ENCODE assay signal across 8 mouse cellular contexts in the genomic region with DNA sequence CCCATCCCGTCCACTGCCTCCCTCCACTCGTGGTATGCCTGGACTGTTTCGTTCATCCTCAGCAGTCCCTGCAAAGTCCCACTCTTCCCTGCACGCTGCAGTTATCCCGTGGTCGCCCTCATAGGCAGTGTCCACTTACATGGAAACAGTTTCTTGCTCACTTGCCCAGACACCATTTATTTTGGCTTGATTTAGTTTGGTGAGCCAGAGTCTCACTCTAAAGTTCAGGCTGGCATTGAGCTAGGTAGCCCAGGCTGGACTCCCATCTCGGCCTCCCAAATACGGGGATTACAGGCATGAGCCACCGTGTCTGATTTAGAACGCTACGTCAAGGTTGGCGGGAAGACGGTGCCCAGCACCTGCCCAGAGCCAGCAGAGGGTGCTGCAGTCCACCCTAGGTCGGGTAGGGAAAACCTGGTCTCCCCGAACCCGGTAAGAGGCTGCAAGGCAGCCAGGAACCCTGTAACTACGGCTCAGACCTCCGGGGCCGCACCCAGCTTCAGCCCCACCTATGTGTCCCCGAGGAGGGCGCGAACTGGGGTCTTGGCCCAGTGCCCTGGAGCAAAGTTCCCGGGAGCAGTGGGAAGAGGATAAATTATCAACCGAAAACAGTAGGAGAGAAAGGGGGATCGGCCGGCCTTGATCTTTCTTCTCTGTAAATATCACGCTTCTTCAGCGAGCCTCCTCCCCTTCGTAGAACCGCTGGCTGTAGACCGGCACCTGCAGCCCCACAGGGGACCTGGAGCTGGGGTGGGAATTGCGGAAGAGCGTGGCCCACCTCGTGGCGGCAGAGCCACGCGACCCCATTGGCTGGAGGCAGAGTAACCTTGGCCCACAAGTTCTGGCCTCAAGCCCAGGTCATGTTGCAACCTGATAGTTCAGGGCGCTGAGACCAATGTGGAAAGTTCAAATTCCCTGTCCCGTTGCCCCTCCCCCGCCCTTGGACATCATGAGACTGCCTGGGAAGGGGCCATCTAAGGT. TPM values are rescaled to one million over a fixed set of nuclear protein-coding genes. Genes with fewer than 3 reads are reported as not detected.
A peak's percentile ranks its signal among the peaks of the same experiment; 100 is the strongest.
DNase-seq lines count a peak whose midpoint lies in the region; ATAC-seq and TF ChIP-seq lines count a peak whose summit lies in the region.

No protein-coding gene starts in this region.

- peak overlapping the region; percentile 44; the same call in 1 of the 2 replicates for H3K4me3 ChIP-seq in forebrain, postnatal 0 days (ENCODE audit: low read depth, low read length)
- peak overlapping the region; percentile 60 for H3K4me3 ChIP-seq in hindbrain, embryonic 10.5 days

- H3K27ac ChIP-seq in forebrain, postnatal 0 days (ENCODE audit: low read depth, low read length): no peak overlapping the region
- 0 out of 2 replicates have a peak overlapping the region, but pooled peaks have one; percentile 76 for H3K27ac ChIP-seq in hindbrain, embryonic 10.5 days

- H3K4me2 ChIP-seq in forebrain, postnatal 0 days (ENCODE audit: low read depth): no peak overlapping the region

- H3K4me1 ChIP-seq in forebrain, postnatal 0 days (ENCODE audit: insufficient read depth): no peaks in the 10 kb centered on the region
- peaks cover 24% of the 10 kb centered on the region for H3K4me1 ChIP-seq in hindbrain, embryonic 10.5 days (replicated peaks)

- no peaks in the 10 kb centered on the region for H3K9me3 ChIP-seq in forebrain, postnatal 0 days (ENCODE audit: low read length)
- H3K9me3 ChIP-seq in hindbrain, embryonic 10.5 days: no peaks in the 10 kb centered on the region

- peaks cover 37% of the 10 kb centered on the region for H3K27me3 ChIP-seq in forebrain, postnatal 0 days (ENCODE audit: insufficient read depth, low read length)
- peaks cover 67% of the 10 kb centered on the region for H3K27me3 ChIP-seq in hindbrain, embryonic 10.5 days (ENCODE audit: insufficient read depth, poor library complexity, severe bottlenecking)

- H3K36me3 ChIP-seq in forebrain, postnatal 0 days (ENCODE audit: insufficient read depth): no peaks in the 10 kb centered on the region
- H3K36me3 ChIP-seq in hindbrain, embryonic 10.5 days: no peaks in the 10 kb centered on the region

- intact Hi-C loops in left cerebral cortex, postnatal 25 days (cut with DNase I): no loop called here

- no peak overlapping the region for H3K9ac ChIP-seq in forebrain, postnatal 0 days

- WGBS in forebrain, postnatal 0 days: 14% methylated on average over 39 of the region's 40 CpGs
- 9% methylated on average over 40 of the region's 40 CpGs for WGBS in hindbrain, embryonic 10.5 days

- peak; percentile 48 for DNase-seq in NIH3T3 (ENCODE audit: low read depth)
- DNase-seq in cerebellum, adult 18-20 months: peak; percentile 59 to 62
- DNase-seq in forebrain, postnatal 0 days: peak; percentile 32
- peak; percentile 64 for DNase-seq in hindbrain, embryonic 10.5 days (ENCODE audit: low spot score)
- DNase-seq in left cerebral cortex, postnatal 25 days (ENCODE audit: low spot score in 2 of 2): peak; percentile 8 to 25
- DNase-seq in right cerebral cortex, postnatal 10 days (ENCODE audit: low spot score in 2 of 2): peak; percentile 34 to 44
- no peak for DNase-seq in layer of hippocampus, adult 18-20 months (ENCODE audit: low spot score in 2 of 2)

- ATAC-seq in forebrain, postnatal 0 days: peak; percentile 47; the same call in 1 of the 2 replicates
- peak; percentile 56 for ATAC-seq in megakaryocyte progenitor cell, adult 5-6 weeks (replicated peaks; ENCODE audit: poor library complexity)

- TF ChIP-seq CTCF in forebrain, postnatal 0 days (IDR thresholded peaks at IDR 0.05; ENCODE audit: low read depth): peak; percentile 58

RNA-seq across cellular contexts. Expression of gene Mlxipl, which starts 18.1 kb away (rescaled TPM):
- total RNA-seq in forebrain, postnatal 0 days (2014; rRNA removed): 0.76 and 0.77 TPM in 2 replicates
- 0.28 and 1.0 TPM in 2 replicates for polyA plus RNA-seq in forebrain, postnatal 0 days (2015; fragmentation: Nextera tagmentation; extraction: Ambion mirVana)
- polyA plus RNA-seq in hindbrain, embryonic 10.5 days (2016; fragmentation: Nextera tagmentation; extraction: Ambion mirVana): 1.7 and 2.8 TPM in 2 replicates
- total RNA-seq in left cerebral cortex, postnatal 25 days (2021): 1 to 10 TPM; 4.6 to 5.7 TPM
- total RNA-seq in megakaryocyte progenitor cell, adult 5-6 weeks (2015): 0.07 and 0.27 TPM in 2 replicates
- not detected in 2 replicates for total RNA-seq in megakaryocyte progenitor cell, adult 5-6 weeks (2017)
- 1 to 10 TPM; 4.7 to 4.9 TPM for total RNA-seq in layer of hippocampus, adult 18-20 months (2021)

RNA-seq across cellular contexts. Expression of gene Vps37d, which starts 29.7 kb away (rescaled TPM):
- total RNA-seq in forebrain, postnatal 0 days (2014; rRNA removed): 71.1 and 74.8 TPM in 2 replicates
- 31.1 and 34.2 TPM in 2 replicates for polyA plus RNA-seq in forebrain, postnatal 0 days (2015; fragmentation: Nextera tagmentation; extraction: Ambion mirVana)
- 8.6 and 19.2 TPM in 2 replicates for polyA plus RNA-seq in hindbrain, embryonic 10.5 days (2016; fragmentation: Nextera tagmentation; extraction: Ambion mirVana)
- total RNA-seq in left cerebral cortex, postnatal 25 days (2021): 10 to 100 TPM; 25.3 to 28.7 TPM
- not detected in 2 replicates for total RNA-seq in megakaryocyte progenitor cell, adult 5-6 weeks (2015)
- total RNA-seq in megakaryocyte progenitor cell, adult 5-6 weeks (2017): not detected in 2 replicates
- total RNA-seq in layer of hippocampus, adult 18-20 months (2021): 10 to 100 TPM; 33.3 to 35.3 TPM

RNA-seq across cellular contexts. Expression of gene Tbl2, which starts 41.6 kb away (rescaled TPM):
- total RNA-seq in forebrain, postnatal 0 days (2014; rRNA removed): 13.5 and 35.2 TPM in 2 replicates
- 9.2 and 12.0 TPM in 2 replicates for polyA plus RNA-seq in forebrain, postnatal 0 days (2015; fragmentation: Nextera tagmentation; extraction: Ambion mirVana)
- 20.0 and 23.7 TPM in 2 replicates for polyA plus RNA-seq in hindbrain, embryonic 10.5 days (2016; fragmentation: Nextera tagmentation; extraction: Ambion mirVana)
- total RNA-seq in left cerebral cortex, postnatal 25 days (2021): 10 to 100 TPM; 30.1 to 30.7 TPM
- 10.9 and 11.0 TPM in 2 replicates for total RNA-seq in megakaryocyte progenitor cell, adult 5-6 weeks (2015)
- total RNA-seq in megakaryocyte progenitor cell, adult 5-6 weeks (2017): 14.9 and 18.7 TPM in 2 replicates
- 10 to 100 TPM; 30.4 to 31.5 TPM for total RNA-seq in layer of hippocampus, adult 18-20 months (2021)

RNA-seq across cellular contexts. Expression of gene Bud23, which starts 43.1 kb away (rescaled TPM):
- total RNA-seq in forebrain, postnatal 0 days (2014; rRNA removed): 72.1 and 92.3 TPM in 2 replicates
- polyA plus RNA-seq in forebrain, postnatal 0 days (2015; fragmentation: Nextera tagmentation; extraction: Ambion mirVana): 68.0 and 69.6 TPM in 2 replicates
- polyA plus RNA-seq in hindbrain, embryonic 10.5 days (2016; fragmentation: Nextera tagmentation; extraction: Ambion mirVana): 155 and 160 TPM in 2 replicates
- 10 to 100 TPM; 49.7 to 51.0 TPM for total RNA-seq in left cerebral cortex, postnatal 25 days (2021)
- 60.7 and 61.7 TPM in 2 replicates for total RNA-seq in megakaryocyte progenitor cell, adult 5-6 weeks (2015)
- total RNA-seq in megakaryocyte progenitor cell, adult 5-6 weeks (2017): 55.7 and 78.6 TPM in 2 replicates
- 10 to 100 TPM; 49.0 to 57.9 TPM for total RNA-seq in layer of hippocampus, adult 18-20 months (2021)

RNA-seq across cellular contexts. Expression of gene Dnajc30, which starts 43.8 kb away (rescaled TPM):
- 11.8 and 14.6 TPM in 2 replicates for total RNA-seq in forebrain, postnatal 0 days (2014; rRNA removed)
- 50.1 and 52.3 TPM in 2 replicates for polyA plus RNA-seq in forebrain, postnatal 0 days (2015; fragmentation: Nextera tagmentation; extraction: Ambion mirVana)
- polyA plus RNA-seq in hindbrain, embryonic 10.5 days (2016; fragmentation: Nextera tagmentation; extraction: Ambion mirVana): 24.5 and 30.4 TPM in 2 replicates
- total RNA-seq in left cerebral cortex, postnatal 25 days (2021): 10 to 100 TPM; 38.3 to 42.4 TPM
- total RNA-seq in megakaryocyte progenitor cell, adult 5-6 weeks (2015): 18.0 and 18.6 TPM in 2 replicates
- 7.4 and 8.9 TPM in 2 replicates for total RNA-seq in megakaryocyte progenitor cell, adult 5-6 weeks (2017)
- total RNA-seq in layer of hippocampus, adult 18-20 months (2021): 10 to 100 TPM; 40.1 to 43.4 TPM

Comparison
In these comparisons a context has a peak if more than half of its experiments do, and no peak if none do; other contexts are left out.
1. DNase-seq: peak in NIH3T3 (single experiment), cerebellum, adult 18-20 months (2 of 2), forebrain, postnatal 0 days (single experiment), hindbrain, embryonic 10.5 days (single experiment), left cerebral cortex, postnatal 25 days (2 of 2) and right cerebral cortex, postnatal 10 days (2 of 2); none in layer of hippocampus, adult 18-20 months (0 of 2).
2. RNA of gene Vps37d, which starts 29.7 kb away (total RNA-seq): 71.1 to 74.8 TPM in forebrain, postnatal 0 days, 33.3 to 35.3 TPM in layer of hippocampus, adult 18-20 months and 25.3 to 28.7 TPM in left cerebral cortex, postnatal 25 days; not detected in megakaryocyte progenitor cell, adult 5-6 weeks; every median in the first group is over 10 times any median in the second.